Mouse (Mus musculus) naive thymus-derived CD4-positive, alpha-beta T cell, adult 2 months (primary cell): Measurements from ENCODE around the gene Tspyl1.
"Not testable (repeated sequence)": the region's sequence is repeated elsewhere in the genome, so short reads cannot be mapped to it uniquely, and the experiment has no call there.

Experiments
- DNase-seq: peaks from one replicate; pipeline ENCODE4 v3.0.0-alpha.2; 2011; ENCODE audit warnings: low read depth

The Tspyl1 gene

GRCm38 (mm10) chr10:34281962-34282388 is at the start of gene Tspyl1:
Gene Tspyl1, plus strand, starts transcription at chr10:34282190.
- peak; percentile 99 for DNase-seq

GRCm38 (mm10) chr10:34233418-34233817 is 48.6 kb upstream of the Tspyl1 start:
- DNase-seq = no peak

- DNase-seq = peak; percentile 66
These were observed 47.9 kb upstream of the Tspyl1 start for GRCm38 (mm10) chr10:34233931-34234745.

- DNase-seq = peak; percentile 51
These were observed 46.6 kb upstream of the Tspyl1 start for GRCm38 (mm10) chr10:34235384-34235783.

GRCm38 (mm10) chr10:34236569-34236968 is 45.4 kb upstream of the Tspyl1 start:
- DNase-seq = no peak

- no peak for DNase-seq
These were observed 43.5 kb upstream of the Tspyl1 start for GRCm38 (mm10) chr10:34238536-34238935.

GRCm38 (mm10) chr10:34244745-34245144 is 37.2 kb upstream of the Tspyl1 start:
- no peak for DNase-seq

GRCm38 (mm10) chr10:34246106-34246505 is 35.9 kb upstream of the Tspyl1 start:
- no peak for DNase-seq

GRCm38 (mm10) chr10:34247757-34248156 is 34.2 kb upstream of the Tspyl1 start:
- no peak for DNase-seq

- DNase-seq = no peak
These were observed 32.4 kb upstream of the Tspyl1 start for GRCm38 (mm10) chr10:34249594-34249993.

GRCm38 (mm10) chr10:34252833-34253232 is 29.2 kb upstream of the Tspyl1 start:
- DNase-seq = not testable (repeated sequence)

GRCm38 (mm10) chr10:34265106-34265505 is 16.9 kb upstream of the Tspyl1 start:
- no peak for DNase-seq

- DNase-seq = no peak
These were observed 14.5 kb upstream of the Tspyl1 start for GRCm38 (mm10) chr10:34267312-34268070.

- DNase-seq = no peak
These were observed 10.3 kb upstream of the Tspyl1 start for GRCm38 (mm10) chr10:34271681-34272080.

- peak; percentile 86 for DNase-seq
These were observed 1.3 kb upstream of the Tspyl1 start for GRCm38 (mm10) chr10:34280591-34281175.

- peak; percentile 47 for DNase-seq
These were observed 604 bp upstream of the Tspyl1 start for GRCm38 (mm10) chr10:34281211-34281961.

- peak; percentile 58 for DNase-seq
These were observed 639 bp downstream of the Tspyl1 start for GRCm38 (mm10) chr10:34282420-34283238.

- DNase-seq = no peak
These were observed 14.9 kb downstream of the Tspyl1 start for GRCm38 (mm10) chr10:34296911-34297298.

- DNase-seq = peak; percentile 99
These were observed 15.4 kb downstream of the Tspyl1 start, which contains the start of gene Tspyl4 for GRCm38 (mm10) chr10:34297299-34297979. Gene Tspyl4, plus strand, starts transcription at chr10:34297442.

- DNase-seq = no peak
These were observed 16.2 kb downstream of the Tspyl1 start for GRCm38 (mm10) chr10:34297980-34298753.
